8 mouse cellular contexts compared by ENCODE assay signal in the genomic region with DNA sequence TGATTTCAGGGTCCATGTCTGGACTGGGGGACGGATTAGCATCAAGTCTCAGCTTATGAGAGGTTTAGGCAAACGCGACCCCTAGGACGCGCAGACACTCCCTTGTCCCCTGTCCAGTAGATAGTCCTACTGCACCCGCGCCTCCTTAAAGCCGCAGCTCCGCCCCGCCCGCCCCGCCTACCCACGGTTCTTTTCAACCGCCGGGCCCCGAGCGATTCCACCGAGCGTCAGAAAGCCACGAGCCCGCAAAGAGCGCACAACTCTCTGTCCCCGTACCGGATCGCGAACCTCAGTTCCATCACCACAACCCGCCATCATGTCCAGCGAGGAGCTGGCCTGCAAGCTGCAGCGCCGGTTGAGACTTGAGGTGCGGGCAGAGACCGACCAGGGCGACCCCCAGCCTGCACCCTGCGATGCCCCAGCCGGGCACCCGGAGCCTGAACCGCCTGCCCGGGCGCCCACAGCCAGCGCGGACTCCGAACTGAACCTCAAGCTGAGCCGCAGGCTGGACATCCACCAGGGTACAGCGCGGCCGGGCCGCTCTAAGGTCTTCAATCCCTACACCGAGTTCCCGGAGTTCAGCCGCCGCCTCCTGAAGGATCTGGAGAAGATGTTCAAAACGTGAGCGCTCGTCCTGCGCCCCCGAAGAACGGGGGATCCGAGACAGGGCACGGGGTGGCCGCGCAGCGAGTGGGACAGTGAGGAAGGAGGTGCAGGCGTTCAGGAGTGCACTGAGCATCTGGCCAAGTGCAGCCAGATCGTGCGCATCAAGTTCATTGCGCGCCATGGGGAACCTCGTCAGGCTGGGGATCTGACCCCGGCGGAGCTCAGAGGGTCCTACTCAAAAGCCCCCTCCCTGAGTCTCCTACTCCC. TPM values are rescaled to one million over a fixed set of nuclear protein-coding genes. Genes with fewer than 3 reads are reported as not detected.
DNase-seq lines count a peak whose midpoint lies in the region; ATAC-seq and TF ChIP-seq lines count a peak whose summit lies in the region.

A gene (plus strand): TSS at position 230 of the 873 bp plus-strand sequence.

- peak; percentile 61 for ATAC-seq in common myeloid progenitor, adult 5-6 weeks (replicated peaks; ENCODE audit: low read depth, poor library complexity, severe bottlenecking)
- ATAC-seq in granulocyte monocyte progenitor cell, adult 5-6 weeks (replicated peaks; ENCODE audit: poor library complexity, severe bottlenecking), result peak; percentile 62
- no peak for ATAC-seq in liver, embryonic 15.5 days (ENCODE audit: insufficient read depth)

- no peaks in the 10 kb centered on the region for H3K27me3 ChIP-seq in kidney, adult 2 months (replicated peaks; ENCODE audit: control insufficient read depth, insufficient read depth, low read length)
- peaks cover 92% of the 10 kb centered on the region for H3K27me3 ChIP-seq in liver, embryonic 15.5 days

- H3K4me1 ChIP-seq in kidney, adult 2 months (ENCODE audit: control insufficient read depth, insufficient read depth, low read length), result peaks cover 8% of the 10 kb centered on the region; the same call in 1 of the 2 replicates
- peaks cover 18% of the 10 kb centered on the region for H3K4me1 ChIP-seq in liver, embryonic 15.5 days (replicated peaks)

- peak within 1 kb of the TSS; percentile 74 for H3K4me3 ChIP-seq in kidney, adult 2 months (ENCODE audit: insufficient read depth, low read depth, low read length)
- H3K4me3 ChIP-seq in liver, embryonic 15.5 days (replicated peaks), result peak within 1 kb of the TSS; percentile 40

- H3K9ac ChIP-seq in liver, embryonic 15.5 days, result no peak within 1 kb of the TSS

- TF ChIP-seq CTCF in kidney, adult 2 months (conservative IDR thresholded peaks at IDR 0.05; ENCODE audit: insufficient read depth, insufficient read length, low read depth, low read length), result no peak

- peak within 1 kb of the TSS; percentile 88 for H3K27ac ChIP-seq in kidney, adult 2 months (ENCODE audit: insufficient read depth, low read depth, low read length)
- no peak within 1 kb of the TSS for H3K27ac ChIP-seq in liver, embryonic 15.5 days (replicated peaks)

- peak; percentile 27 for TF ChIP-seq POLR2A in kidney, adult 2 months (IDR thresholded peaks at IDR 0.05; ENCODE audit: low read depth, low read length)

- DNase-seq in thymus, postnatal 4 days, result peak; percentile 35
- no peak for DNase-seq in thymus, adult 18-20 months
- DNase-seq in kidney, adult 2 months, result peak; percentile 75
- peak; percentile 67 for DNase-seq in retina, postnatal 1 day
- DNase-seq in thymus, postnatal 10 days (ENCODE audit: low spot score in 2 of 2), result no peak

- no peaks in the 10 kb centered on the region for H3K36me3 ChIP-seq in kidney, adult 2 months (ENCODE audit: control insufficient read depth, insufficient read depth, low read length)
- no peaks in the 10 kb centered on the region for H3K36me3 ChIP-seq in liver, embryonic 15.5 days (replicated peaks)

- H3K4me2 ChIP-seq in liver, embryonic 15.5 days, result peak within 1 kb of the TSS; percentile 65

- H3K9me3 ChIP-seq in liver, embryonic 15.5 days (replicated peaks), result no peaks in the 10 kb centered on the region

- WGBS in kidney, adult 2 months, result under 1% methylated on average over 70 of the region's 70 CpGs
- WGBS in liver, embryonic 15.5 days (ENCODE audit: insufficient replicate concordance), result under 1% methylated on average over 70 of the region's 70 CpGs

RNA-seq across cellular contexts. Expression of the gene that starts here (rescaled TPM):
- not detected in 2 replicates for total RNA-seq in common myeloid progenitor, adult 5-6 weeks (2017)
- total RNA-seq in granulocyte monocyte progenitor cell, adult 5-6 weeks (2014; fragmentation: Nextera tagmentation), result not detected in 2 replicates
- 0.98 TPM in 1 of 2 replicates, not detected in the other for total RNA-seq in granulocyte monocyte progenitor cell, adult 5-6 weeks (2017)
- polyA plus RNA-seq in kidney, adult 2 months (2012; rRNA removed), result 152 and 161 TPM in 2 replicates
- 0.05 TPM in 1 of 2 replicates, not detected in the other for polyA plus RNA-seq in liver, embryonic 15.5 days (2015; fragmentation: Nextera tagmentation; extraction: Ambion mirVana)

Comparison
In these comparisons a context has a peak if more than half of its experiments do, and no peak if none do; other contexts are left out.
1. RNA of the gene that starts here (polyA plus RNA-seq): 152 to 161 TPM in kidney, adult 2 months; 0.05 TPM in liver, embryonic 15.5 days; every median in the first group is over 100 times any median in the second.
2. DNase-seq: peak in thymus, postnatal 4 days (single experiment), kidney, adult 2 months (single experiment) and retina, postnatal 1 day (single experiment); none in thymus, adult 18-20 months (0 of 2) and thymus, postnatal 10 days (0 of 2).
3. Peak in ATAC-seq in common myeloid progenitor, adult 5-6 weeks; RNA of the gene not detected or under 1 TPM.
4. Peak in ATAC-seq in granulocyte monocyte progenitor cell, adult 5-6 weeks; RNA of the gene not detected or under 1 TPM.